Mouse (Mus musculus): ENCODE data around the gene 4930453N24Rik.

The 4930453N24Rik gene

DNA sequence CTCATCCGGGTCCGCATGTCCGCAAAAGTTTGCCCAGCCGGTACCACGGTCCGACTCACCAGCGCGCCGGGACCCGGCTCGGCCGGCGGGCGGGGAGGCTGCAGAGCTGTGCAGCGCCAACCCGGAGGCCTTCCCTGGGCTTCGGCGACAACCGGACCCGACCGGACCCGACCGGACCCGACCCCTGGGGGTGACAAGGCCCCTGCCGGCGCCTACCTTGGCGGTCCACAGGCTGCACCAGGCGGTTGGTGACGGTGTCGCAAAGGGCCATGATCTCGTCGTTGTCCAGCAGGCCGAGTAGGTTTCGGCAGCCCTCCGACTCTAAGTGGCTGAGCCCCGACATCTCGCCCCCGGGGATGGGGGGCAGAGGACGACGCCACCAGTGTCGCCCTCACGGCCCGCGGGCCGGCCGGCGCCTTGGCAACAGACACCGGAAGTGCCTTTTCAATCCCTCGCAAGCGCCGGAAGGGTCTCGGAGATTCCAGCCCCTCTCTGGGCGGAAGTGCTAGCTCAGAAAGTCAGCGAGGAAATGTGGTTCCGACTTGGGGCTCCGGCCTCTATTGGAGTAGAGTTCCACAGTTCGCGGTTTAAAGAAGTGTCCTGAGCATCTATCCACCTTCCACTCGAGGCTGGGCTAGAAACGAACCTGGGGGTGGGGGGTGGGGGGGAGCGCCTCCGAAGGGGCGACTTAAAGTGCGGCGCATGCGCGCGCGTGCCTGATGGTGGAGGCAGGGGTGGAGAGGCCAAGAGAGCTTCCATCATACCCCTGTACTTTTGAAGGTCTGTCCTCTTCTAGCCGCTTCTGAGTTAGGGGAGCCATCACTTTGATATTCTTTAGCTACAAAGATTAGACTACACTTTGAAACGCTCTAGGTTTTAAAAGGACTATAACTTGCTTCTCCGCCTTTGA is at the start of gene 4930453N24Rik:
Gene 4930453N24Rik (minus strand): TSS at position 641 of the 910 bp plus-strand sequence.
- peak; percentile 82 for DNase-seq (ENCODE audit: low read depth, low spot score)

GRCm38 (mm10) chr16:64817094-64817765 is 46.3 kb upstream of the 4930453N24Rik start:
- DNase-seq (ENCODE audit: low read depth, low spot score): no peak

GRCm38 (mm10) chr16:64803041-64803440 is 32.1 kb upstream of the 4930453N24Rik start:
- no peak for DNase-seq (ENCODE audit: low read depth, low spot score)

GRCm38 (mm10) chr16:64801638-64802037 is 30.7 kb upstream of the 4930453N24Rik start:
- DNase-seq (ENCODE audit: low read depth, low spot score): no peak

- no peak for DNase-seq (ENCODE audit: low read depth, low spot score)
Measured at GRCm38 (mm10) chr16:64800393-64800792, 29.4 kb upstream of the 4930453N24Rik start.

GRCm38 (mm10) chr16:64794802-64795201 is 23.8 kb upstream of the 4930453N24Rik start:
- no peak for DNase-seq (ENCODE audit: low read depth, low spot score)

DNA sequence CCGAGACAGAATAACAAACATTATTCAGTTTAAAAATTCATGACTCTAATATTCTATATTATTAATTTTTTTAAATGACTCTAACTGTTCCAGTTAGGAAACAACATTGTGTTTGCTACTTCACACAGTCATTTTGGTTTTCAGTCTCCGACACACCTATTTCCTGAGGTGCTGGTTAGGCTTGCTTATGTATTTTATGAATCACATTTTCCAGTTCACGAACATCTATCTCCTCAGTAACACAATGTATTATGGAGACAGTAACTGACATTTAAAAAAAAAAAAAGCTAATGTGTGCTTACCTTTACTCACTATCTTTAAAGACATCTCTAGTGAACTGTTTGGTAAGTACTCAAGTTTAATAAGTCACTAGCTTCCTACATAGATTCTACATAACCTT is 18.7 kb upstream of the 4930453N24Rik start:
- DNase-seq (ENCODE audit: low read depth, low spot score): no peak

GRCm38 (mm10) chr16:64775516-64775915 is 4.6 kb upstream of the 4930453N24Rik start:
- DNase-seq (ENCODE audit: low read depth, low spot score): no peak

- DNase-seq (ENCODE audit: low read depth, low spot score): no peak
Measured at GRCm38 (mm10) chr16:64771431-64771818, 464 bp upstream of the 4930453N24Rik start.

DNA sequence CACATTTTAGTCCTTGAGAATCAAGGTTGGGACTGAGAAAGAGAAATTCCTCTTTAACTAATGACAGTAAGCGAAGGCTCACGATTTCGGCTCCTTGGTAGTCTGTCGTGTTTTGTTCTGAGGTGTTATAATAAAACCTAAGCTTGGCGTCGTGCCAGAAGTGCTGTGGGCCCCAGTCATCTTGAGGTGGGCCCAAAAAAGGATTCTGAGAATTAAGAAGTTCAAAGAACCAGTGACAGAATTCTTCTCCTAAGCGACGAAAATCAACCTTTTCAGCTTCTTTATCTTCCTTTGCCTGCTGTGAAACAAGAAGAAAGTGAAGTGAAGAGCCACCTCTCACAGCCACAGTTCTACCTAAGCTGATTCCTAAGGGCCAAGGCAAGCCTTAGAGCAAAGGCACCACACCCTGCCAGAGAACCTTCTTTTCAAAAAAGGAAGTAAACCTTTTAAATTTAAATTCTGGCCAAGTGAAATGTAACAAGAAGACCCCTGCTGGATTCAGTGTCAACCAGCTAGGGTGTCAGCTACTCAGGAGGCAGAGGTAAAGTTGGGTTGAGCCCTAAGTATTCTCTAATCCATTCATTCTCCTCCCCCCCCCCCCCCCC is 4.2 kb downstream of the 4930453N24Rik start:
- DNase-seq (ENCODE audit: low read depth, low spot score): no peak

GRCm38 (mm10) chr16:64759245-64759626 is 11.7 kb downstream of the 4930453N24Rik start:
- DNase-seq (ENCODE audit: low read depth, low spot score): no peak

- no peak for DNase-seq (ENCODE audit: low read depth, low spot score)
Measured at GRCm38 (mm10) chr16:64758561-64759244, 12.3 kb downstream of the 4930453N24Rik start.

GRCm38 (mm10) chr16:64757666-64758400 is 13.1 kb downstream of the 4930453N24Rik start:
- no peak for DNase-seq (ENCODE audit: low read depth, low spot score)

GRCm38 (mm10) chr16:64756321-64756720 is 14.6 kb downstream of the 4930453N24Rik start:
- DNase-seq (ENCODE audit: low read depth, low spot score): no peak

GRCm38 (mm10) chr16:64754743-64755139 is 16.2 kb downstream of the 4930453N24Rik start:
- DNase-seq (ENCODE audit: low read depth, low spot score): peak; percentile 51

DNA sequence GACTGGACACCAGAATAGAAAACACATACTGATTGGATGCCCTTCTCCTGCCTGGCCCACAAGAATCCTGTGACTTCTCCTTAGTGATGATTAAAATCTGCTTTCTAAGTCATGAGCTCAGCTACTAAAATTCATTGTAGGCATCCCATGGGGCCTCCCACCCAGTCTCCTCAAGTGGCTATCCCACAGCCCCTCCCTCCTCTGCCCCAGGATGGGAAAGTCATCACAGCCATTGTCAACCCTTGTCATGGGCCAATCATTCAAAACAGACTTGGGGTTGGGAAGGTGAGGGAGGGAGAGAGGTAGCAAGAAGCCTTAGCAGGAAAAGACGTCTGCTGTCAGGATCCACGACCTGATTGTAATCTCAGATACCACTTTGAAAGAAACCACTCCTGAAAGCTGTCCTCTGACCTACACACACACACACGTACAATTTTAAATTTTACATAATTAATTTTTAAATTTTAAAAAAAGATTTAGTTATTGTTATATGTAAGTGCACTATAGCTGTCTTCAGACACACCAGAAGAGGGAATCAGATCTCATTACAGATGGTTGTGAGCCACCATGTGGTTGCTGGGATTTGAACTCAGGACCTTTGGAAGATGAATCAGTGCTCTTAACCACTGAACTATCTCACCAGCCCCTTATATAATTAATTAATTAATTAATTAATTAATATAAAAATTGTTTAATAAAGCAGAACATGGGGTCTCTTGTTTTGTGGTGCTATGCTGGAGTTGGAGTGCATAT is 16.8 kb downstream of the 4930453N24Rik start:
- no peak for DNase-seq (ENCODE audit: low read depth, low spot score)

DNA sequence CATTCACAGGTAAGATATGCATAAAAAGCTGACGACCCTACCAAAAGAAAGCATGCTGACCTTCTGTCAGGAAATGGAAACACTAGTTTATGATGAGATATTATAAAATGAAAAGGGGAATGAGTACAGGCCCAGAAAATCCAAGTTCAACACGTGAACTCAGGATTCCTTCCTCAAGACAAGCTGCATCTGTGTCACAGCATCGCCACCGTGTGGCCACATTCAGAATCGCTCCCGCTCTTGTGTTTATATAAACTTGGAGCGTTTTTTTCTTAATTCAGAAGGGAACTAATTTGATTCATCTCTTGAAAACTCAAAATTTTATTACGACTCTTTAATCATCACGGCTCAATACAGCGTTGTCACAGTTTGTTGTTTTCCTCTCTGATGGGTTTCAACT is 22.7 kb downstream of the 4930453N24Rik start:
- no peak for DNase-seq (ENCODE audit: low read depth, low spot score)

GRCm38 (mm10) chr16:64745089-64745488 is 25.9 kb downstream of the 4930453N24Rik start:
- no peak for DNase-seq (ENCODE audit: low read depth, low spot score)

GRCm38 (mm10) chr16:64737289-64737688 is 33.7 kb downstream of the 4930453N24Rik start:
- DNase-seq (ENCODE audit: low read depth, low spot score): no peak
